Mouse (Mus musculus) kidney, adult 8-10 months (tissue): ENCODE measurements around the gene Hist1h2ac.
"Not testable (repeated sequence)": the region's sequence is repeated elsewhere in the genome, so short reads cannot be mapped to it uniquely, and the experiment has no call there.

Experiments
- DNase-seq, 2 experiments: peaks; one replicate each; pipeline ENCODE4 v3.0.0; 2022

Gene Hist1h2ac

DNA sequence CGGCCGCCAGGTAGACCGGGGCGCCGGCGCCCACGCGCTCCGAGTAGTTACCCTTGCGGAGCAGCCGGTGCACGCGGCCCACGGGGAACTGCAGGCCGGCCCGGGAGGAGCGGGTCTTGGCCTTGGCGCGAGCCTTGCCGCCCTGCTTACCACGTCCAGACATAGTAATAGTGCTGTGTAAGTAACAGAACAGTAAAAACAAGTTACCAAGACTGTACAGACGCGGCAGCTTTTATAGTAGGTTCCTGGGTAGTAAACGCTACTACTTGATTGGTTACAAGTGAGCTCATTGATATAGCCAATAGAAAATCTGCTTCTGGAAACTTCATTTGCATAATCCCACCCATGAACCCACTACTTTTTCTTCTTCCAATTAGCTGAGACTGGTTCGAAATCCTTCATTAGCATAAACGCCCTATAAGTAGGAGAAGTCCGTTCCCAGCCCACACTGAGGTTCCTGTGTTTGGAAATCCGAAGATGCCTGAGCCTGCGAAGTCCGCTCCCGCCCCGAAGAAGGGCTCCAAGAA, at the start of gene Hist1h2ac, which contains the start of gene Hist1h2bc:
Gene Hist1h2ac (minus strand): TSS at position 194 of the 527 bp plus-strand sequence.
Gene Hist1h2bc (plus strand): TSS at position 445 of the 527 bp plus-strand sequence.
- DNase-seq, result peak; percentile 87 to 97

DNA sequence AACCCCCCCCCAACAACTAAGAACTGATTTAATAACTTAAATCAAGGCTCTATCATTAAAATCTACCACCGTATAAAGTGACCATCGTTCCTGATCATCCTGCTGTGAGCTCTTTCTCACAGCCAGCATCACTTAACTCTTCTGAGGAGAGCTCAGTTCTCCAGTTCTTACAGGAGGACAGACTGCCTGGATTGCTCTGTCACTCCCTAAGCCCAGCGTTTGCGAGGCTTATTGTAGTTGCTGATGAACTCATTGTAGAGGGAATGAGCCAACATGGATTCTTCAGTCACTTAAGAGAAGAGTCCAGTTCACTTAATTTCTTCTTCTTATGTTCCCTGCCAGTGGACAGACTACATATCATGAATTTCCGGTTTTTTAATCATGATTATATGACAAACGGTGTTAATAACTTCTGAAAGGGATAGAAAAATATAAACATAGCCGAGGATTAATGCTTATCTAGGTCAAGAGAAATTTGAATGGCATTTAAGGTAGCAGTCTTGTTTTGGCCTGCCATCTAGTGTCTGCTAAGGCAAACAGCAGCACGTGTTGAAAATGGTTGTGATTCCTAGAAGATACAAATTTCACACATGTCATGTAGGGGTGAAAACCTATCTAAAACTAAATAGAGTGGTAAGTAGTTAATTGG, 48.5 kb upstream of the Hist1h2ac start:
- peak in 1 of 2 experiments; percentile 41 for DNase-seq

- DNase-seq, result peak; percentile 73 to 90
Observed at GRCm38 (mm10) chr13:23730479-23730878, 46.7 kb upstream of the Hist1h2ac start.

DNA sequence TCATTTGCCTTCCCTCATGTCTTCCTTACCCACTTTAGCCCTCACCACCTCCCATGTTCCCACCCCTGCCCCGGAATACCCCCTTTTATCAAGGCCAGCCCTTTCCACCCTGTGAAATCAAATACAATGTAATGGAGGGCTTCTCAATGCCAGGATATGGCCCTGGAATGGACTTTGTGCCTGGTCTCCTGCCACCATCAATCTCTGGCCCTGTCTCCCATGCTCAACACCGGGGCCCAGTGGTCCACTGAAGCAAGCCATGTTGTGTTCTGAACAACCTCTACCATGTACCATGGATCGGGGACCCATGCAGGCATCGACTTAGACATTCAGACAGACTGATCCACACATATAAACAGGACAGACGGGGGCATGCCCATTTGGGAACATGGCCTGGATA, 46.0 kb upstream of the Hist1h2ac start:
- DNase-seq, result no peak

DNA sequence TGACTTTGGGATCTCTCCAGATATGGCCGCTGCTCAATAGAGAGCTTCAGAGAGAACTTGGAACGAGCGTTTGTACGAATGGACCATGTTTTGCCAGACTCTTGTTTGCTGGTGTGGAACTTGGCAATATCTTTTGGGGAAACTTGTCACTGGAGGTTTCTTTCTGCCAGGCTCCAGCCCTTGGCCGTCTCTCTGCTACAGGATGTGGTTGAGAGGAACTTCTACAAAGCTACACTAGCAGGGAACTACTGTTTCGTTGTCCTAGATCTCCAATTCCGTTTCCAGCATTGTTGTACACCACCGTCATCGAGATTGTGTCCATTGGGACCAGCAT, 45.4 kb upstream of the Hist1h2ac start:
- DNase-seq, result no peak

DNA sequence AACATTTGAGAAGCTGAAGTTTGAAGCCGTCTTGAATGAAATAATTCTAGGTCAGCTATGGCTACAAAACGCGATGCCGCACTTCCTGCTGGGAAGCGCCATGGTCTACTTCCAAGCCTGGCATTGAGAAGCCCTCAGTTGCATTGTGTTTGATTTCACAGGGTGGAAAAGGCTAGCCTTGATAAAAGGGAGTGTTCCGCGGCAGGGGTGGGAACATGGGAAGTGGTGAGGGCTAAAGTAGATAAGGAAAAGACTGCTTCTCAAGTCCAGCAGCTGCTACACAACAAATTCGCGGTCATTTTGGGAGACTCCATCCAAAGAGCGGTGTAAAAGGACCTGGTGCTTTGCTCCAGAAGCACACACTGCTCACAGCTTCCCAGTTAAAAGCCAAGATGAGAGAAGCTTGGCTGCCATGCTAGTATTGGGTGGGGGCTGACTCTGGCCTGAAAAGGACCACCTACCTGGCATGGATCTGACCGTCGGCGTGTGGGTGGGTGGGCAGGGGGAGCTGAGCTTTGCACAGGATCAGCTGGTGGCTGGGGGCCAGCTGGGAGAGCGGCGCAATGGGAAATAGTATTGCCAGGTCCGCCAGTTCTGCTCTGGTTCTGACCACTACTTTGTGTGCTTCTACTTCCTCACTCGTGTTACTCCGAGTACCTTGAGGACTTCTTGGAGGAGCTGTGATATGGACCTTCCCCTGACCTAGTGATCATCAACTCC, 44.9 kb upstream of the Hist1h2ac start:
- no peak for DNase-seq

- no peak for DNase-seq
Observed at GRCm38 (mm10) chr13:23725213-23725612, 41.5 kb upstream of the Hist1h2ac start.

GRCm38 (mm10) chr13:23724239-23724638, 40.5 kb upstream of the Hist1h2ac start:
- no peak for DNase-seq

- DNase-seq, result not testable (repeated sequence)
Observed at GRCm38 (mm10) chr13:23717593-23718245, 34.0 kb upstream of the Hist1h2ac start.

DNA sequence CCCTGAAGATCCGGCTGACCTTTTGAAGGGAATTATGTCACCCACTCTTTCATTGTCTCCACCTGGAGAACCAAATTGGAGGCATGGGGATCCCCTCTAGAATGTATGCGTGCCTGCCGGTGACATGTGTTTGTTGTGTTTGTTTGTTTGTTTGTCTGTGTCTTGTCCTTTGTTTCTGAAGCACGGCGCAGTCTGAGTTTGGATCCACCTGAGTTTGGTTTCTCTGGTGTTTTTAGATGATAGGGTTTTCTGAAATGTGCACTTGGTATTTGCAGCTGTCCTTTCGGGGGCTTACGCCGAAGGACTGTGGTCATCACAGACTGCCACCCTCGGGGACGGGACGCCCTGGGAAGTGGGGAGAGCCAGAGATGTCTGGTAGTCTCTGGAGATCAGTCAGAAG, 33.4 kb upstream of the Hist1h2ac start:
- DNase-seq, result no peak

- peak in 1 of 2 experiments; percentile 0 for DNase-seq
Observed at GRCm38 (mm10) chr13:23716261-23717042, 32.7 kb upstream of the Hist1h2ac start.

DNA sequence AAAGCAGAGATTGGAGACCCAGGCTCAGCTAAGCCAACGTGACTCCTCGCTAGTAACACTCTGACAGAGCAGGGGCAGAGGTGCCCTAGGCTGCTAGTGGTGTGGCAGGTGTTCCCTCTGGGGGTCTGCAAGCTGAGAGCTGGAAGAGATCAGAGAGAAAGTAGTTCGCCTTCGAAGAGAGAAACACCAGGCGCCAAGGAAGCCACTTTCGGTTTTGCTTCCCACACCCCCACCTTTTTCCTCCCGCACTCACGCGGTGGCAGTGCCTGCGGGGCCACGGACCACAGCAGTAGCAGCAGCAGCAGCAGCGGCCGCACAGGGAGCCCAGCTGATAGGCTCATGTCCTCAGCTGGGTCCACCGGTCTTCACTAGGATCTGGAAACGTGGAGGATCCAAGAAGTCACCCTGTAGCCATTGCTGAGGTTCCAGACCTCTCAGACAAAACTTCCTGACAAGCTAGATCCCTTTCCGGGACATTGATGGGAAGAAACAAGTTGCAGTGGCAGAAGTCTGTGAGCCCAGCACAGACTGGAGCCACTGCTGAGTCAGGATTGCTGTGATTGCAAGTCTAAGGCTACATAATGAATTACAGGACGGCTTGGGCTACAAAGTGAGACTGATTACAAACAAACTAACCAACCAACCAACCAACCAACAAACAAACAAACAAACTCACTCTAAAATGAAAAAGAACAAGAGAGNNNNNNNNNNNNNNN, 26.8 kb upstream of the Hist1h2ac start, which contains the start of gene Hfe:
Gene Hfe (minus strand): TSS at position 481 of the 716 bp plus-strand sequence.
- peak in 1 of 2 experiments; percentile 52 for DNase-seq

DNA sequence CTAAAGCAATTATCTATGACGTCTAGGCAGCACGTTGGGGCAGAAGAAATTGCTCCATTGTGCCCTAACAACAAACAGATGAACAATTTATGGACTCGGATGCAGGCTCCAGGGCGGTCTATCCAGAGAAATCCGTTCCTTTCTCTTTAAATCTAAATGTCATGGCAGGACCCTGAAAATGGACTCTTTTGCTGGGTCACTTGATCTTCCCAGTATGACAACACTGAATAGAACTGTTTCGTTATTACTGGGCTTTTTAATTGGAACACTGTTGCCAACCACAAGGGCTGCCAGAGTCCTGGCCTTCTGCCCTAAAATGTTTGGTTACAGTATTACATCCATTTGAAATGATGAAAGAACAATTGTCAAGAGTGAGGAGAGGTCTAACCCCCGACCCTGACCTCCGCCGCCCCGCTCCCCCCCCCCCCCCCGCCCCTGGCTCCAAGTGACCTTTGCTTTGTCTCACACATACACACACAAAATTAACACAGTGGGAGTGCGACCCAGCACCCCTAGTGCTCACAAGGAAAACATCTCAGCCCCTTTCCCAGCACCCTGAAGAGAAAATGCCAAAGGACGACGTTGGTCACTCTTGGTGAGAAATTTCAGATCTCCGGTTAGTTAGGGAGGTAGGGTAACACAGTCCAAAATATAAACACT, 26.1 kb upstream of the Hist1h2ac start:
- peak in 1 of 2 experiments; percentile 12 for DNase-seq

GRCm38 (mm10) chr13:23708654-23709053, 24.9 kb upstream of the Hist1h2ac start:
- DNase-seq, result peak in 1 of 2 experiments; percentile 0

GRCm38 (mm10) chr13:23708041-23708440, 24.3 kb upstream of the Hist1h2ac start:
- peak in 1 of 2 experiments; percentile 1 for DNase-seq

DNA sequence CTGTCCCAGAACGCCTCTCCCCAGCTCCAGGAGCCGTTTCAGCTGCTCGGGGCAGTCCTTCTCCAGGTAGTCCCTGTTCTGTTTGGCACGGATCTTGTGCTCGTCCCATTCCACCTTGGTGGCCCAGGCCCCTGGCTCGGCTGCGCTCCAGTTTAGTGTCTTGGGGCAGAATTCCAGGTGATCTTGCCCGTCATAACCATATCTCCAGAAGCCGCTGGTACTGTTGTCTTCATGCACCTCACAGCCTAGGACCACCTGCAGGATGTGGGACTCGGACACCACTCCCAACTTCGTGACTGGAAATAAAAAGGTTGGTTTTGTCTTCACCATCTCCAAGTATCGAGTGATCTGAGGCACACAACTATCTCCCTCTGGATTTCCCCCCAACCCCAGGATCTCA, 23.0 kb upstream of the Hist1h2ac start:
- DNase-seq, result peak in 1 of 2 experiments; percentile 0

DNA sequence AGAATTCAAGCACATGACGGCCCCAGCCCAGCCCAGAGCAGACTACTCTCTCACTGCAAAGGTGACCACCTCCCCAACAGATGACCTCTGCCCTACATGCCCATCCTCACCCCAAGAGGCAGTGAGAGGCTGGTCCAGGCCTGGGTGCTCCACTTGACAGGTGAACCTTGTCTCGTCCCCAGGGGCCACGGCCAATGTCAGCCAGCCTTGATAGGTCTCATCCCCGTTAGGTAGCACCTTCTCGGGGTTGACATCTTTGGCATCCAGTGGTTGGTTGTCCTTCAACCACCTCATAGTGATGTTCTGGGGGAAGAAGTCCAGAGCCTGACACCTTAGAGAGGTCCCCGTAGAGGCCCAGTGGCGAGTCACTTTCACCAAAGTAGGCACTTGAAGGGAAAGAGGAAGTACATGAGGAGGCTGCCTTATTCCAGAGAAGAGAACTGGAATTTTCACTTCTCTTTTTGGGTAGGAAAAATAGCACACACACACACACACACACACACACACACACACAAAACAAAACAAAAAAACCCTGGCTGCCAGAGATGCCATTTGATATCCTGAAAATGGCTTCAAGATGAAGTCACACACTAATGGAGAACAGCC, 22.1 kb upstream of the Hist1h2ac start:
- peak in 1 of 2 experiments; percentile 0 for DNase-seq

- not testable (repeated sequence) for DNase-seq
Observed at GRCm38 (mm10) chr13:23702801-23703200, 19.1 kb upstream of the Hist1h2ac start.

GRCm38 (mm10) chr13:23702220-23702619, 18.5 kb upstream of the Hist1h2ac start:
- no peak for DNase-seq

DNA sequence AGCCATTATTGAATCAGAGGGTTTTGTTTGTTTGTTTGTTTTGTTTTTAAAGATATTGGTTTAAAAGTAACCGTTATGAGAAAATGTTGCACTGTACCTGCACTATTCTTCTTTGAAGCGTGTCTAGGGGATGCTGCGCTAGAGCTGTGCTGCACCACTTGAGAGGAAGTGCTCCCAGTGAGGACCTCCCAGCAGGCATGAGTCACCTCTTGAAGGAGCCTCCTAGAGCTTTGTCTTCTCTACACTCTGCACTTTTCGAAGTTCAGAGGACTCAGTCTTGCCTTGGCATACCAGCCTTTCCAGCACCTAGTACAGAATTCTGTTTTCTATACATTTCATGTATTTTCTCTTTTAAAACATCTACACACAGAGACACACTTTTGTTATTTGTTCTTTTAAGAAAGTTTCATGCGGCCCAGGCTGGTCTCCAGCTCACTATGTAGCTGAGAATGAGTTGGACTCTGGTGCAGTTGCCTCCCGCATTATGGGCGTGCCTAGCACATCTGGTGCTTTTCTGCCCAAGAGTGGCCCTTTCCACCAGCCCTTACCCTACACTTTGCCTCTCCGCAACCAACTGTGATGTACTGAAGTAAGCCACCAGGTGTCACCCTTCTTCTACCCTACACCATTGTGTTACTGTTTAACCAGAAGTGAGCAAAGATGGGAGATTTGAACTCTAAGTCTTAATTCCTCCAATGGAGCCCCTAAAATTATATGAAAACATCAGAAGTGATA, 17.2 kb upstream of the Hist1h2ac start:
- peak; percentile 76 to 84 for DNase-seq
